Mouse (Mus musculus) stomach, postnatal 0 days (tissue): ENCODE measurements at regions not wholly inside any gene's neighbourhood (a gene's known extent, or its start where the extent isn't known, plus 50 kb on each side); places are given as distances from the start of the nearest gene placed in this dataset.

Experiments
- ATAC-seq: fragments of 200-750 bp; cut with Nextera tagmentation; 2 replicates; pipeline ENCODE4 v1.8.0; 2017; ENCODE audit not compliant: low FRiP score, low TSS enrichment
- DNase-seq: peaks from one replicate; pipeline ENCODE4 v3.0.0-alpha.2; 2016; ENCODE audit warnings: low spot score
- H3K27ac ChIP-seq: fragments of 300-500 bp; sonication (generic); replicated peaks from 2 replicates; pipeline ENCODE4 v1.5.1; 2014; ENCODE audit warnings: mild to moderate bottlenecking, control low read depth
- H3K27me3 ChIP-seq: fragments of 300-500 bp; sonication (generic); 2 replicates; pipeline ENCODE4 v1.6.1; 2014; ENCODE audit warnings: low read length; ENCODE audit not compliant: control insufficient read depth, insufficient read depth
- H3K36me3 ChIP-seq: fragments of 300-500 bp; sonication (generic); 2 replicates; pipeline ENCODE4 v1.6.1; 2014; ENCODE audit warnings: low read length, mixed read lengths; ENCODE audit not compliant: control insufficient read depth, insufficient read depth
- H3K4me1 ChIP-seq: fragments of 300-500 bp; sonication (generic); replicated peaks from 2 replicates; pipeline ENCODE4 v1.6.1; 2014; ENCODE audit warnings: antibody characterized with exemption; ENCODE audit not compliant: control insufficient read depth, insufficient read depth
- H3K4me2 ChIP-seq: fragments of 300-500 bp; sonication (generic); replicated peaks from 2 replicates; pipeline ENCODE4 v1.6.1; 2014; ENCODE audit warnings: low read depth, mild to moderate bottlenecking, control low read depth, moderate library complexity
- H3K4me3 ChIP-seq: fragments of 300-500 bp; sonication (generic); 2 replicates; pipeline ENCODE4 v1.5.1; 2014; ENCODE audit warnings: low read depth, low read length, control low read depth
- H3K9ac ChIP-seq: fragments of 300-500 bp; sonication (generic); 2 replicates; pipeline ENCODE4 v1.6.1; 2014; ENCODE audit warnings: mild to moderate bottlenecking, low read length, control low read depth, mixed read lengths
- H3K9me3 ChIP-seq: fragments of 300-500 bp; sonication (generic); 2 replicates; pipeline ENCODE4 v1.6.1; 2016; ENCODE audit warnings: low read length; ENCODE audit not compliant: control insufficient read depth
- CTCF ChIP-seq: IDR thresholded peaks from 2 replicates; pipeline ENCODE4 v1.5.1; 2016; ENCODE audit warnings: antibody characterized with exemption, low read depth, mild to moderate bottlenecking, moderate library complexity
- EP300 ChIP-seq: optimal IDR thresholded peaks from 2 replicates; pipeline ENCODE3; 2016; ENCODE audit warnings: antibody characterized with exemption
- WGBS: fragments of 180-500 bp; shearing (Covaris S2); extraction: QIAGEN DNeasy Blood & Tissue Kit; methylation state at CpG from one replicate; pipeline ENCODE4 v1.1.7; 2014; 5-methylcytosine and 5-hydroxymethylcytosine counted together

- Histone ChIP-seq H3K4me2 (no peak overlapping the region), H3K4me3 (no peak overlapping the region), H3K9ac (no peak overlapping the region), H3K27ac (no peak overlapping the region), H3K9me3 (no peaks in the 10 kb centered on the region), H3K4me1 (no peaks in the 10 kb centered on the region), H3K36me3 (no peaks in the 10 kb centered on the region), H3K27me3 (no peaks in the 10 kb centered on the region)
- DNase-seq (no peak), ATAC-seq (no peak)
- 64% methylated on average over 4 of the region's 4 CpGs for WGBS
- TF ChIP-seq EP300 (no peak), CTCF (no peak)
Observed at GRCm38 (mm10) chr5:85609104-85609503, 456.3 kb downstream of the Cenpc1 start.

GRCm38 (mm10) chr5:85598164-85598563, 467.2 kb downstream of the Cenpc1 start:
- no peaks in the 10 kb centered on the region for H3K9me3 ChIP-seq
- H3K9ac ChIP-seq: no peak overlapping the region
- no peak for ATAC-seq
- H3K4me2 ChIP-seq: no peak overlapping the region
- TF ChIP-seq CTCF (no peak), EP300 (no peak)
- no peak for DNase-seq
- no peaks in the 10 kb centered on the region for H3K27me3 ChIP-seq
- no peak overlapping the region for H3K27ac ChIP-seq
- no peaks in the 10 kb centered on the region for H3K36me3 ChIP-seq
- no peaks in the 10 kb centered on the region for H3K4me1 ChIP-seq
- no peak overlapping the region for H3K4me3 ChIP-seq

DNA sequence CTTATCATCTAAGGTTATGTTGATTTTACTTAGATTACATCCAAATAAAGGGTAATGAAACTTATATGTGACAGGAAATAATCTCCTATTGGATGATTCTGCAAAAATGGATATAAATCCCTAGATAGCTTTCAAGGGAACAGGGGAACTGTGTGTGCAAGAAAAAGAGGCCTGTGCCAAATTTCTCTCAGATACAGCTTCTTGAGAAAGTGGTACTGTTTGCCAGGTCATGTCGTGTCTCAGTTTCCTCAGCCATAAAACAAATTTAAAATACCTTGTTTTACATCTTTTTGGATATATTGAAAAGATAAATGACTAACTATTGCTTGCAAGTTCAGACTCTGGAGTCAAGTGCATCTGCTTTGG, 470.3 kb downstream of the Cenpc1 start:
- ATAC-seq (no peak), DNase-seq (no peak)
- TF ChIP-seq EP300: no peak
- no peak for TF ChIP-seq CTCF
- Histone ChIP-seq H3K4me2 (no peak overlapping the region), H3K36me3 (no peaks in the 10 kb centered on the region), H3K9me3 (no peaks in the 10 kb centered on the region), H3K27ac (no peak overlapping the region), H3K9ac (no peak overlapping the region), H3K4me3 (no peak overlapping the region), H3K27me3 (no peaks in the 10 kb centered on the region), H3K4me1 (no peaks in the 10 kb centered on the region)
- WGBS: 31% methylated on average over 1 of the region's 1 CpGs

DNA sequence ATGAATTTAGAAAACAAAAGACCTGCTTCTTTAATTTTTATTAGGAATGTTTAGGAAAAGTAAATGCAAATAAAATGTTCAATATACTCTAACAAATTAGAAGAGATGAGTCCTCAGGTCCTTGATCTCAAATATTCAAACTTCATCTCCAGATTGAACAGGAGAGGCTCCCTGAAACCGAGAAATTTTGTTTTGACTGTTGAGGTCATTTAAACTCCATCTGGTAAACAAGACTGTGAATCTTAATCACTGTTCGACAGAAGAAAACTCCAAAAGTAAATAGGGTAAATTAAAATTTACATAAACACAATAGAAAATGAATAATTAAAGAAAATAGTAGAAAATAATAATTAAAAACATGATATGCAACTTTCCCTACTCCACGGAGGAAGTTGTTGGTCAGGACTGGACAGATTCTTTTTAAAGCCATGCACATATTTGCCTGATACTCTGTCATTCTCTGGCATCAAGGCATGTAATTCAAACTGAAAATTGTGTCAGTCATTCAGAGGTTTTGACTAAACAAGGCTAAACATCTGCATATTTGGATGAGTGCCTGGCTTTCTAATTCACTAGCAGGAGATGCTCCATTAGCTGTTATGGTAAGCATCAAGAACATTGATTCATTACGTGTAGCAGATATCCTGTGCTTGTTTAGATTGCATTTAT, 470.8 kb downstream of the Cenpc1 start:
- no peak overlapping the region for H3K9ac ChIP-seq
- DNase-seq: no peak
- ATAC-seq: no peak
- no peak overlapping the region for H3K27ac ChIP-seq
- H3K9me3 ChIP-seq: no peaks in the 10 kb centered on the region
- H3K4me1 ChIP-seq: no peaks in the 10 kb centered on the region
- no peaks in the 10 kb centered on the region for H3K36me3 ChIP-seq
- no peaks in the 10 kb centered on the region for H3K27me3 ChIP-seq
- TF ChIP-seq CTCF (no peak), EP300 (no peak)
- H3K4me2 ChIP-seq: no peak overlapping the region
- 68% methylated on average over 4 of the region's 4 CpGs for WGBS
- no peak overlapping the region for H3K4me3 ChIP-seq

GRCm38 (mm10) chr5:85592236-85592635, 473.1 kb downstream of the Cenpc1 start:
- Histone ChIP-seq H3K36me3 (no peaks in the 10 kb centered on the region), H3K27ac (no peak overlapping the region), H3K27me3 (no peaks in the 10 kb centered on the region), H3K4me2 (no peak overlapping the region), H3K4me3 (no peak overlapping the region), H3K4me1 (no peaks in the 10 kb centered on the region), H3K9me3 (no peaks in the 10 kb centered on the region), H3K9ac (no peak overlapping the region)
- no peak for ATAC-seq
- no peak for TF ChIP-seq CTCF
- no peak for TF ChIP-seq EP300
- WGBS: 53% methylated on average over 3 of the region's 3 CpGs
- DNase-seq: no peak

DNA sequence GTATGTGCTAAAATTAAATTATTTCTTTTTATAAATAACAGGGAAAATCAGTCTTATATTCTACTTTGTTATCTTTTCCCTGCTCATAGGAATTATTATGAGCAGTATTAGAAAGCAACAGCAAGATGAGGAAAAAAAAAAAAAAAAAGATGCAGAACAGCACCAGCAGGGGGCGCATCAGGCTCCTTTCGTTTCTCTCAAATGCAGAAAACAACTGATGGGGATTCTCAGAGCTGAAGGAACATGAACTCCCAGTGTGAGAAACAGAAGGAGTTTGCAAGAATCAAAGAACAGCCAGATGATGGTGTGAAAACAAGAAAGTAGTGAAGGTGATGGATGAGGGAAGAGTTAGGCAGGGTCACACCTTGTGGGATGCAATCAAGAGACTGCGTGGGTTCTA, 478.7 kb downstream of the Cenpc1 start:
- ATAC-seq (no peak), DNase-seq (peak; percentile 15)
- H3K4me2 ChIP-seq: no peak overlapping the region
- 21% methylated on average over 3 of the region's 3 CpGs for WGBS
- H3K36me3 ChIP-seq: no peaks in the 10 kb centered on the region
- H3K9ac ChIP-seq: no peak overlapping the region
- peak; percentile 70 for TF ChIP-seq CTCF
- no peak for TF ChIP-seq EP300
- H3K4me1 ChIP-seq: no peaks in the 10 kb centered on the region
- H3K4me3 ChIP-seq: no peak overlapping the region
- H3K27me3 ChIP-seq: no peaks in the 10 kb centered on the region
- H3K27ac ChIP-seq: no peak overlapping the region
- H3K9me3 ChIP-seq: no peaks in the 10 kb centered on the region
